Mouse (Mus musculus) kidney, embryonic 16.5 days (tissue): ENCODE measurements around the gene Rab38. TPM values are rescaled to one million over a fixed set of nuclear protein-coding genes. Genes with fewer than 3 reads are reported as not detected.

Experiments
- ATAC-seq: fragments of 200-750 bp; cut with Nextera tagmentation; 2 replicates; pipeline ENCODE4 v1.8.0; 2017; ENCODE audit warnings: moderate TSS enrichment; ENCODE audit not compliant: low FRiP score, low TSS enrichment
- H3K27ac ChIP-seq: fragments of 300-500 bp; sonication (generic); 2 replicates; pipeline ENCODE4 v1.5.1; 2014; ENCODE audit warnings: low read length
- H3K27me3 ChIP-seq: fragments of 300-500 bp; sonication (generic); 2 replicates; pipeline ENCODE4 v1.6.1; 2014; ENCODE audit warnings: low read length, control low read depth, mixed read lengths; ENCODE audit not compliant: insufficient read depth
- H3K36me3 ChIP-seq: fragments of 300-500 bp; sonication (generic); 2 replicates; pipeline ENCODE4 v1.6.1; 2014; ENCODE audit warnings: low read length, control low read depth, mixed read lengths; ENCODE audit not compliant: insufficient read depth
- H3K4me1 ChIP-seq: fragments of 300-500 bp; sonication (generic); 2 replicates; pipeline ENCODE4 v1.6.1; 2014; ENCODE audit warnings: low read length, control low read depth, mixed read lengths; ENCODE audit not compliant: insufficient read depth
- H3K4me2 ChIP-seq: fragments of 300-500 bp; sonication (generic); replicated peaks from 2 replicates; pipeline ENCODE4 v1.6.1; 2014; ENCODE audit warnings: low read depth, low read length
- H3K4me3 ChIP-seq: fragments of 300-500 bp; sonication (generic); 2 replicates; pipeline ENCODE4 v1.5.1; 2014; ENCODE audit warnings: mild to moderate bottlenecking, low read length
- H3K9ac ChIP-seq: fragments of 300-500 bp; sonication (generic); replicated peaks from 2 replicates; pipeline ENCODE4 v1.6.1; 2014; ENCODE audit warnings: low read length
- H3K9me3 ChIP-seq: fragments of 300-500 bp; sonication (generic); 2 replicates; pipeline ENCODE4 v1.6.1; 2016; ENCODE audit warnings: low read length, control low read depth
- WGBS: fragments of 180-500 bp; shearing (Covaris S2); extraction: QIAGEN DNeasy Blood & Tissue Kit; methylation state at CpG from one replicate; pipeline ENCODE4 v1.1.7; 2014; 5-methylcytosine and 5-hydroxymethylcytosine counted together
- polyA plus RNA-seq: library from polyadenylated mRNA; unstranded; fragments of >200 nt; fragmentation: Nextera tagmentation; extraction: Ambion mirVana; gene quantifications from 2 replicates; pipeline ENCODE4 v1.2.1, GENCODE M21; 2015

The Rab38 gene
- polyA plus RNA-seq, 1 experiment from 2014 or later = 3.8 TPM

DNA sequence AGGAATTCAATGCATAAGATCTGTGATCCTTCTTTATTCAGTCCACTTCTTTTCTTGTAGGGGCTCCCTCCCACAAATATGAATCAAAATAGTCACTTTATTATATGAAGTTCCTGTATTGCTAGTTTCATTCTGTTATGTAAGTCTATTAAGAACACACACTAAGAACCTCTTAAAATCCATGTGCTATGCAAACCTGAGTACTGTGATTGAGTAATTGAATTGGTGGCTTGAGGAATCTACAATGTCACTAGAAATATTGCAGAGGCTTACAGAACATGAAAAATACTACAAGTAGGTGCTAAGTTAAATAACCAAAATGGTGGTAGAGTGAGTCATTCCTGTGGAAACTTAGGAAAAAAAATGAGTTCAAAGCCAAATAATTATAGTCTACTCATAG is 10.2 kb downstream of the Rab38 start:
- H3K27ac ChIP-seq = no peak overlapping the region
- no peak for ATAC-seq

DNA sequence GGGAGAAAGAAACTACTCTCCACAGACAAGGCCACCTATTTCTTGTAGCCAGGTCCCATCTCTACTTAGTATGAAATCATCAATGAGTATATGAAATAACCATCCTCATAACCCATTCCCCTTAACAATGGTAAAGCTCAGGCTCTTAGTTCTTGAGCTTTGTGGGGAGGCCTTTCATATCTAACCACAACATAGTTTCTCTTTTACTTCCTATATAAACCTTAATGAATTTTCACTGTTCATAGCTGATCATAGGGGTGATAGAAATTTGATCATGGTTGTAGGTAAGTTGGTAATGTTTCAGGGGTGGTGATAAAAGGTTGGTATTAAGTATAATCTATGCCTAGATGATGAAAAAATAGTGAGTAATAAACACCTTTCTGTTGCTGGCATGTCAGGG is 12.6 kb downstream of the Rab38 start:
- Histone ChIP-seq H3K36me3 (no peaks in the 10 kb centered on the region), H3K4me3 (no peak overlapping the region), H3K9ac (no peak overlapping the region), H3K9me3 (no peaks in the 10 kb centered on the region), H3K4me2 (no peak overlapping the region), H3K27ac (no peak overlapping the region), H3K27me3 (no peaks in the 10 kb centered on the region), H3K4me1 (no peaks in the 10 kb centered on the region)
- ATAC-seq = no peak

More for the DNA sequence above, 10.2 kb downstream of the Rab38 start:
- Histone ChIP-seq H3K4me2 (no peak overlapping the region), H3K4me3 (no peak overlapping the region), H3K9ac (no peak overlapping the region), H3K36me3 (no peaks in the 10 kb centered on the region), H3K27me3 (no peaks in the 10 kb centered on the region), H3K4me1 (no peaks in the 10 kb centered on the region), H3K9me3 (no peaks in the 10 kb centered on the region)

DNA sequence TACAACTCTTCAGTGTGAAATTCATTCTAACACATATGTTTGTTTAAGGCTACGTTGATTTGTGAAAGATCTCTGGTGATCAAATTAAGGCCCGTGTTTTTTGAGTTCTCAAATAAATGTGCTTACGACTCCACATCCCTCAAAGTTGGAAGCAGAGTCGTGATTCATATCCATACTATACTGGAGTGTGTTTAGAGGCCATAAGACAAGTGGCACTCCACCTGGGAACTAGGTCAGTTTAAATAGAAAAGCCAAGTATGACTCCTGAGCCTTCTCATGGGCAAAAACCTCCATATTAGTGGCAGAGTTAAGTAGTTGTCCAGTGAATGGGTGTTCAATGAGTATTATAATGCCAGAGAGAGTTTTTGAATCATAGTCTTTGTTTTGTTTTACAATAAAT is 13.4 kb downstream of the Rab38 start:
- H3K9ac ChIP-seq = no peak overlapping the region
- no peak overlapping the region for H3K4me3 ChIP-seq
- H3K36me3 ChIP-seq = no peaks in the 10 kb centered on the region
- no peak overlapping the region for H3K27ac ChIP-seq
- H3K4me1 ChIP-seq = no peaks in the 10 kb centered on the region
- no peak for ATAC-seq
- WGBS = 63% methylated on average over 4 of the region's 4 CpGs
- H3K4me2 ChIP-seq = no peak overlapping the region
- H3K9me3 ChIP-seq = no peaks in the 10 kb centered on the region
- H3K27me3 ChIP-seq = no peaks in the 10 kb centered on the region

DNA sequence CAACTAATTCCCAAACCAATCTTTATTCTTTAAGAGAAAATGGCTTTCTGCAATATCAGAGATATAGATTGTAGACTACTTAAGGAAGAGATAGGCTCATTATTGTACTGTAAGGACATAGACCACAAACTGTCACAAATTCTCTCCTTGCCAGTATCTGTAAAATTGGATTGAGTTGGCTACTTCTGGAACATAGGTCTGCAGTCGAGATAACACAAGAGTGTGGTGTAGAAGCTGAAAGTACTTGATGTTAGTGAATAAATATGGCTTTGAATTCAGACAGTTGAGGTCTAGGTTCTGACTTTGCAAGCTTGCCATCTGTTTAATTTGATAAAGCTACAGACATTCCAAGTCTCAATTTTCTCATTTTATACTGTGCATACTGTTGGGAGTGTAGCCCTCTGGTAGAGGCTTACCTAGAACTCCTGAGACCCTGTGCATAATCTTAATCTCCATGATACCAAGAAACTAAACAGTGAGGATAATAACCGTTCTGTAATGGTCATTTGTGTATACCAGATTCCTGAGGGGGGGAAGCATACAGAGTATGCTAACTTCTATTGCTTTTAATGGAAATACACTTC is 15.3 kb downstream of the Rab38 start:
- H3K9me3 ChIP-seq = no peaks in the 10 kb centered on the region
- no peak for ATAC-seq
- H3K27me3 ChIP-seq = no peaks in the 10 kb centered on the region
- no peaks in the 10 kb centered on the region for H3K36me3 ChIP-seq
- no peak overlapping the region for H3K4me3 ChIP-seq
- H3K27ac ChIP-seq = no peak overlapping the region
- WGBS = 82% methylated on average over 2 of the region's 2 CpGs
- no peaks in the 10 kb centered on the region for H3K4me1 ChIP-seq
- no peak overlapping the region for H3K9ac ChIP-seq
- no peak overlapping the region for H3K4me2 ChIP-seq

DNA sequence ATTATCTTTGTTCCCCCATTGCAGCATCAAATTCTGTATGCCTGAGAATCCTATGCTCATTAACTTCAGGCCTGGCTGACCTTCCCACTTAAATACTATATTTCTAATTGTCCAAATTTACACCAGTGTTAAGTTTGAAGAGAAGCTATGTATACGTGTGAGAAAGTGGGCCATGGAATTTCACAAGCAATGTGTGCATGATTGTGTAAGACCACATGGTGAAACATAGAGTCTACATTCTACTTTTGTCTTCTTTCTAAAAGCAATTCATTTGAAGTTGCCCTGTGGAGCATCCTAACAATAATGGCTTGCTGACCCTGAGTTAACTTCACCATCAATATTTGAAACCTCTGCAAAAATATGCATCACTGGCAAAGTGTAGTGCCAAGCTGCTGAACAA is 23.2 kb downstream of the Rab38 start:
- no peak overlapping the region for H3K9ac ChIP-seq
- WGBS = 54% methylated on average over 1 of the region's 1 CpGs
- ATAC-seq = no peak
- no peaks in the 10 kb centered on the region for H3K9me3 ChIP-seq
- no peak overlapping the region for H3K4me3 ChIP-seq
- H3K27ac ChIP-seq = no peak overlapping the region
- H3K4me2 ChIP-seq = no peak overlapping the region
- no peaks in the 10 kb centered on the region for H3K36me3 ChIP-seq
- no peaks in the 10 kb centered on the region for H3K4me1 ChIP-seq
- no peaks in the 10 kb centered on the region for H3K27me3 ChIP-seq

DNA sequence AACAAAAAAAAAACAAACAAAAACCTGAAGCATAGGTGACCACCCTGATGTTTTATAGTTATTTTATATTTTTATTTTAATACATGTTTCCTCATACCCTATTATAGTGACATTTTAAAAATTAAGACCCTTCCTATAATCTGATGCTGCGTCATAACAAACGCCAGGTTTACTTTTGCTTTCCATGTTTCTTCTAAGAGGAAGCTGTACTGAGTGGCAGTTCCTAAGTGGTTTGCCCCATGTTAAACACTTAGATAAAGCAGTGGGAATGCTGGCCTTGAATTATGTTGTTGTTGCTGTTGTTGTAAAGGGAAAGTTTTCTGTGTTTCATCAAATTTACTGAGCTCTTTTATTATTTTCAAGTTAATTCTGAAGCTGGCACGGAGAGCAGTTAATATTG is 27.8 kb downstream of the Rab38 start:
- Histone ChIP-seq H3K9me3 (no peaks in the 10 kb centered on the region), H3K27ac (no peak overlapping the region), H3K4me1 (no peaks in the 10 kb centered on the region), H3K4me3 (no peak overlapping the region), H3K27me3 (no peaks in the 10 kb centered on the region), H3K9ac (no peak overlapping the region), H3K4me2 (no peak overlapping the region), H3K36me3 (no peaks in the 10 kb centered on the region)
- 81% methylated on average over 3 of the region's 3 CpGs for WGBS
- no peak for ATAC-seq

DNA sequence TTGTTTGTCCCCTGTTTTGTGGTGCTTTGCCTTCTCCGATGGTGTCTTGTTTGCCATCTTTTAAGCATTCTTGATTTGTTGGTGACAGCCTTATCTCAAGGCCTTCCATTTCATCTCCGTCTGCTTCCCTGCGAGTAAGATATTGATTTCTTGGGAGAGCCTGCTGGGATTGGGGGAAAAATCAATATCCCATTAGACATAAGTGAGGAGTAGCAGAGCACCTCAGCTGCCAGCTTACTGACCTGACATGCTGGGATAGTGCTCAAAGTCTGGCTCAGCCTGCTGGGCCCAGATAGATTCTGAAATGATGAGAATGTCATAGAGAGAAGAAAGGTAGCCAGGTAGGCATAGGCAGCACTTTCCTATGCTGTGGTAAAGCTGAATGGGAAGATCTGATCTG is 37.7 kb downstream of the Rab38 start:
- 86% methylated on average over 3 of the region's 3 CpGs for WGBS
- Histone ChIP-seq H3K27me3 (no peaks in the 10 kb centered on the region), H3K27ac (no peak overlapping the region), H3K4me3 (no peak overlapping the region), H3K36me3 (no peaks in the 10 kb centered on the region), H3K9ac (no peak overlapping the region), H3K4me1 (no peaks in the 10 kb centered on the region), H3K4me2 (no peak overlapping the region), H3K9me3 (no peaks in the 10 kb centered on the region)
- no peak for ATAC-seq

DNA sequence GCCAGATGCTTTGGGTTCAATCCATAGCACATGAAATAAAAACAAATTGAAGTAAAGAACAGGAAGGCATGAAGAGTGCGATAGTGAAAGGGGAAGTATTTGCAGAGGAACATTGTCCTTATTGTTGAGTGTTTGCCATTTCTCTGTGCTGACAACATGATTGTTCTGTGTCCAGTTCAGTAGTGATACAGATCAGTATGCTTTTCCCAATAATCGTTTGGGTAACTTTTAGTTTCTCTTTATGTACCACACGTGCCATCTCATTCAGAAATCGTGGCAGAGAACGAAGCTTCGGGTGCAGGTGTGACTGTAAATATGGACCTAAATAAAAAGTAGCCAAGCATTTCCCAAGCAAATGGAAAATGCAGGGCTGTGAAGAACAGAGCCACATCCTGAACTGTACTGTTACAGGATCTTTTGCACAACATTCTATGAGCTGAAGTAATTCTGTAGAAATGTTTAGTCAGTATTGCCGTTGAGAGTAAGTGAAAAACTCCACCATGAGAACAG is 52.1 kb downstream of the Rab38 start:
- Histone ChIP-seq H3K9me3 (no peaks in the 10 kb centered on the region), H3K4me3 (no peak overlapping the region), H3K36me3 (no peaks in the 10 kb centered on the region), H3K27ac (no peak overlapping the region), H3K27me3 (no peaks in the 10 kb centered on the region), H3K9ac (no peak overlapping the region), H3K4me1 (no peaks in the 10 kb centered on the region), H3K4me2 (no peak overlapping the region)
- no peak for ATAC-seq
- 88% methylated on average over 7 of the region's 7 CpGs for WGBS

DNA sequence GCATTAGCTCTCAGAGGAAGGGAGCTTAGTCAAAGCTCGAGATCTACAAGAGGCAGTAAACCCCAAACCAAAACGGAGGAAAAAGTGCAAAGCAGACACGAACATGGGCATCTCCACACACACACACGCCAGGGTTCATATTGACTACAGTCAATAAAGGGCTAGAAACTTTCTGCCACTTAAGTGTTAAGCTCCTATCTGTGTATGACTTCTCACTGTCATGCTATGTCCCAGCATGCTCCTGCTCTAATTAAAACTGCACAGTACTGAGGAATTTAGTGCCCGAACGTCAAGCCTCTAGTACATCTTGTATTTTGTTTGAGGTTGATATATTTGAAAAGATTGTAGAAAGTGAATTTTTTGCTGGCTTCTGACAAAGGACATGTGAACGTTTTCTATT is 52.6 kb downstream of the Rab38 start:
- no peak overlapping the region for H3K4me3 ChIP-seq
- H3K9ac ChIP-seq = no peak overlapping the region
- no peak for ATAC-seq
- no peak overlapping the region for H3K4me2 ChIP-seq
- H3K36me3 ChIP-seq = no peaks in the 10 kb centered on the region
- no peak overlapping the region for H3K27ac ChIP-seq
- H3K4me1 ChIP-seq = no peaks in the 10 kb centered on the region
- H3K27me3 ChIP-seq = no peaks in the 10 kb centered on the region
- 71% methylated on average over 7 of the region's 7 CpGs for WGBS
- no peaks in the 10 kb centered on the region for H3K9me3 ChIP-seq

DNA sequence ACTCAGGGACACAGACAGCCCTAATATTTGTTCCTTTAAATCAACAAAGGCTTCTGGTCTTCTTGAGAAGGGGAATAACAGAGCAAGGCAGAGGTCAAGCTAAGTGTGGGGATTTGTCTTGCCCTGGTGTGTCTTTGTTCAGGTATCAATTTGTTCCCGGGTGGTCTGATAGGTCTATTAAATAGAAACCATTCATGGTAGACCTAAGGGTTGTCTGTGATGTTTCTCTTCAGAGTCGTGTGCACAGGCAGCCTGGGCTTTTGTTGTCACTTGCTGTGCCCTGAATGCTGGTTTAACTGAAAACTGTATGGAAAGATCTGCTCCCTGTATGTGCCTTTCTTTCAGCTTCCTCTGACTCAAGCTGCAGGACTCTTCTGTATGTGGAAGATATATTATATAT is 60.9 kb downstream of the Rab38 start:
- no peak overlapping the region for H3K9ac ChIP-seq
- no peak overlapping the region for H3K4me3 ChIP-seq
- no peak overlapping the region for H3K4me2 ChIP-seq
- H3K4me1 ChIP-seq = no peaks in the 10 kb centered on the region
- H3K9me3 ChIP-seq = no peaks in the 10 kb centered on the region
- WGBS = 66% methylated on average over 2 of the region's 2 CpGs
- no peaks in the 10 kb centered on the region for H3K27me3 ChIP-seq
- H3K27ac ChIP-seq = no peak overlapping the region
- ATAC-seq = no peak
- H3K36me3 ChIP-seq = no peaks in the 10 kb centered on the region
